Mouse (Mus musculus): ENCODE measurements around the gene Dph7.

DNA sequence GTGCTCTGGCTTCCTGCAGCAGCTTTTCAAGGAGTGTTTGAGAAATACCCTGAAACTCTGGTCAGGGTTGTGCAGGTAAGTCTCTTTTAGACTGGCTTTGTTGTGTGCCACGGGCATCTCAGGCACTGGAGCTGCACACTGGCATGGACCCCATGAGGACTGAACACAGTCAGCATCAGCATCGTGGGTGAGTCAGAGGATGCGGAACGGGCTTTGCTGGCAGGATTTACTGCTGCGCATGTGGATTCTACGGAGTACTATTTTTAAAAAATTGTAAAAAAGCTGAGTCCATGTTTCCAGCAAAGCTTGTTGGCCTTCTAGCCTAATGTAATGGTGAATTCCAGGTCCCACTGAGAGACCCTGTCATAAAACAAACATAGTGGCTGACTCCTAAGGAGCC, 33.1 kb downstream of the Dph7 start:
- TF ChIP-seq CTCF (IDR thresholded peaks at IDR 0.05; ENCODE audit: insufficient read depth, low read depth, low read length) (no peak), POLR2A (IDR thresholded peaks at IDR 0.05; ENCODE audit: insufficient read depth, low read depth, low read length) (no peak)
